Mouse (Mus musculus) liver, embryonic 14.5 days (tissue): ENCODE results near the gene Luzp1.

Experiments
- CTCF ChIP-seq: IDR thresholded peaks from 2 replicates; pipeline ENCODE4 v1.5.1; 2016; ENCODE audit warnings: antibody characterized with exemption, low read depth, control low read depth
- EP300 ChIP-seq: IDR thresholded peaks from 2 replicates; pipeline ENCODE4 v1.6.1; 2016; ENCODE audit warnings: antibody characterized with exemption, low read depth

DNA sequence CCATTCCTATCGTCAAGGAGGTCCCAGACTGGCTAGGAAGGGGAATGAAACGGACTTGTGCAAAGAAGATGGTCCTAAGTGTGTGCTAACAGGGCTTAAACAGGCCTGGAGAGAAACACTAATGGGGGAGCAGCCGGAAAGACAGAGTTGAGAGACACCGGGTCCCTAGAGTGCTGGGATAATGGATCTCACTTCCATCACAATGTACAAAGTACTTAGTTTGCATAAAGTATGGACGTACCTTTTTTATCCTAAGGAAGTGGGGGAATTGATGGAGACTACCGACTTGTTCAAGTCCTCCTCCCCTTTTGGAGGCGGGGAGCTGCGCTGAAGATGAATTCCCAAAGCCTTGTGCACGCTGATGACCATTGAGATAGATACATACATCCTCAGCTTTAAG lies 6.1 kb upstream of the Luzp1 start:
- no peak for TF ChIP-seq EP300
- TF ChIP-seq CTCF: no peak
